Mouse (Mus musculus) myocyte (in vitro differentiated cells): ENCODE measurements around the gene Tesmin. TPM values are rescaled to one million over a fixed set of nuclear protein-coding genes. Genes with fewer than 3 reads are reported as not detected.

Experiments
- H3K27me3 ChIP-seq: one replicate; pipeline ENCODE4 v1.6.1; 2011; ENCODE audit not compliant: control insufficient read depth, insufficient read depth, insufficient read length
- H3K36me3 ChIP-seq: one replicate; pipeline ENCODE4 v1.6.1; 2011; ENCODE audit not compliant: control insufficient read depth, insufficient read depth
- H3K4me2 ChIP-seq: one replicate; pipeline ENCODE4 v1.6.1; 2011; ENCODE audit warnings: low read depth, control low read depth
- H3K4me3 ChIP-seq: one replicate; pipeline ENCODE4 v1.5.1; 2011; ENCODE audit warnings: mild to moderate bottlenecking, control low read depth, moderate library complexity
- H3K79me2 ChIP-seq: one replicate; pipeline ENCODE4 v1.6.1; 2011; ENCODE audit not compliant: control insufficient read depth, insufficient read depth
- H3ac ChIP-seq: one replicate; pipeline ENCODE4 v1.6.1; 2011; ENCODE audit not compliant: control insufficient read depth, insufficient read length
- CEBPB ChIP-seq: IDR thresholded peaks from 2 replicates; pipeline ENCODE4 v1.6.1; 2011; ENCODE audit warnings: mild to moderate bottlenecking, moderate library complexity; ENCODE audit not compliant: poor library complexity, insufficient read depth, severe bottlenecking
- E2F4 ChIP-seq: IDR thresholded peaks from one replicate; pipeline ENCODE4 v1.6.1; 2011; ENCODE audit warnings: mild to moderate bottlenecking, control low read depth, moderate library complexity; ENCODE audit not compliant: insufficient read depth
- MAX ChIP-seq: IDR thresholded peaks from one replicate; pipeline ENCODE4 v1.6.1; 2011; ENCODE audit warnings: low read depth, mild to moderate bottlenecking, control low read depth
- MYOD1 ChIP-seq, 3 experiments: IDR thresholded peaks; one replicate each; pipeline ENCODE4 v1.6.1; 2011; ENCODE audit warnings: control low read depth in 2 of 3, low read depth in 2 of 3, mild to moderate bottlenecking in 2 of 3, moderate library complexity in 1 of 3; ENCODE audit not compliant: insufficient read length in 2 of 3, control insufficient read depth in 1 of 3
- MYOG ChIP-seq, 3 experiments: IDR thresholded peaks; one replicate each; pipeline ENCODE4 v1.6.1; 2011; ENCODE audit warnings: control low read depth in 2 of 3, low read depth in 2 of 3, mild to moderate bottlenecking in 2 of 3; ENCODE audit not compliant: insufficient read length in 2 of 3, control insufficient read depth in 1 of 3, insufficient read depth in 1 of 3
- POLR2A ChIP-seq: IDR thresholded peaks from one replicate; pipeline ENCODE4 v1.6.1; 2011; ENCODE audit warnings: low read depth, mild to moderate bottlenecking, control low read depth, moderate library complexity; ENCODE audit not compliant: insufficient read length
- POLR2AphosphoS2 ChIP-seq: IDR thresholded peaks from one replicate; pipeline ENCODE4 v1.6.1; 2011; ENCODE audit warnings: low read depth, control low read depth; ENCODE audit not compliant: insufficient read length
- REST ChIP-seq: IDR thresholded peaks from one replicate; pipeline ENCODE4 v1.6.1; 2011; ENCODE audit warnings: mild to moderate bottlenecking, control low read depth, moderate library complexity; ENCODE audit not compliant: insufficient read depth, insufficient read length
- SRF ChIP-seq: IDR thresholded peaks from one replicate; pipeline ENCODE4 v1.6.1; 2011; ENCODE audit warnings: low read depth; ENCODE audit not compliant: control insufficient read depth, insufficient read length
- TCF12 ChIP-seq: IDR thresholded peaks from one replicate; pipeline ENCODE4 v1.6.1; 2011; ENCODE audit warnings: mild to moderate bottlenecking, control low read depth; ENCODE audit not compliant: poor library complexity, insufficient read depth, severe bottlenecking
- TCF3 ChIP-seq: IDR thresholded peaks from one replicate; pipeline ENCODE4 v1.6.1; 2011; ENCODE audit warnings: low read depth, control low read depth; ENCODE audit not compliant: insufficient read length
- USF1 ChIP-seq: IDR thresholded peaks from one replicate; pipeline ENCODE4 v1.6.1; 2011; ENCODE audit warnings: low read depth, mild to moderate bottlenecking, control low read depth, moderate library complexity
- polyA plus RNA-seq: library from polyadenylated mRNA; unstranded; fragments of >200 nt; fragmentation: generic; extraction: Trizol; gene quantifications from one replicate; pipeline ENCODE4 v1.2.1, GENCODE M21; 2012; ENCODE audit warnings: missing spikeins

Tesmin gene
- polyA plus RNA-seq, 1 experiment = 0.19 TPM

DNA sequence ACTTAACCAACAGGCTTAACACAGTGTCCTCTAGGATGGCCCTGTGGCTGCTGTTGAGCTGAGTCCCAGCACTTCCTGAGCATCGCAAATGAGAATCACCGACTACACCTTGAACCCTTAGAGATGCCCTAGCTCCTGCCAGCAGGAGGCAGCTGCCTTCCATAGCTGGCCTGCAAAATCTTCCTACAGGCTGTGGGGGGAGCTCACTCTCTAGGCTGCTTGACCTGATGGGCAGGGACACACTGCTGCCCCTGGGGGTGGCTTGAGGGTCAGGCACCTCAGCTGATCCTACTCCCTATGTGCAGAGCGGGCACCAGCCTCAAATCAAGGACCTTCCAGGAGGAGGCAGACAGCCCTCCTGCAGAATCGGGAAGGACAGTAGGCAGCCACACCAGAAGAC is 31.0 kb upstream of the Tesmin start:
- H3K79me2 ChIP-seq = no peaks in the 10 kb centered on the region
- no peak overlapping the region for H3ac ChIP-seq
- H3K4me2 ChIP-seq = no peak overlapping the region
- H3K27me3 ChIP-seq = no peaks in the 10 kb centered on the region
- no peak overlapping the region for H3K4me3 ChIP-seq
- H3K36me3 ChIP-seq = peaks cover 5% of the 10 kb centered on the region
- TF ChIP-seq MYOG (IDR thresholded peaks at IDR 0.05; ENCODE audit: control insufficient read depth in 1 of 3, insufficient read depth in 1 of 3, insufficient read length in 2 of 3, low read depth in 2 of 3) (no peak), TCF12 (no peak), E2F4 (no peak), REST (no peak), POLR2AphosphoS2 (no peak), CEBPB (no peak), MAX (no peak), USF1 (no peak)

DNA sequence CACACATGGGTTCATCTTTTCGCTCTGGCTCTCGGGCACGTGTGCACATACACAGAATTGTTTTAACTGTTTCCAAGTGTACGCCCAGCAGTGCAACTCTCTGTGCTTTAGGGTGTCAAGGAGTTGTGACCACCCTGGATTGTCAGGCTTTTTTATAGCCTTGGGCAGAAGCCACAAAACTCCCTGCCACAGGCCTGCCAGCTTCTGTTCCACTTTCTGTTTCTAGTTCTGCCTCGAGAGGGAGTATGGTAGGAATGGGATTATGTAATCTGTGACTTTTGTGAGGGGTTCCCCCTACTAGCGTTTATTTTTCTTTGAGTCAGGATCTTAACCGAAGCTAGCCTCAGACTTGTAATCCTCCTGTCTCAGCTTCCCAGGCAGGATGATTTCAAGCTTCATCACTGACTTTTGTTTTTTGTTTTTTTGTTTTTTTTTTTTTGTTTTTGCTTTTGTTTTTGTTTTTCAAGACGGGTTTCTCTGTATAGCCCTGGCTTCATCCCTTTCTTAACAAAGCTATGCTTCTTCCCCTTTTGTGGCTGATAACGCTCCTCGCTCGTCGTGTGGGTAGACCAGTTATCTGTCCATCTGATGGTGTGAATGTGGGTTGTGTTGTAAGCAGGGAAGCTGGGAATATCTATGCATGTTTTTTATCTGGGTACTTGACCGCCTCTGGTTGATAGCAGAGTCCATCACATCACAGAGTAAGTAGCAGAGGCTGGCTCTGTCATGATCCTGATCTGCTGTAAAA is 28.6 kb upstream of the Tesmin start:
- Histone ChIP-seq H3K4me3 (no peak overlapping the region), H3K27me3 (no peaks in the 10 kb centered on the region), H3ac (no peak overlapping the region), H3K36me3 (peaks cover 5% of the 10 kb centered on the region), H3K79me2 (no peaks in the 10 kb centered on the region), H3K4me2 (no peak overlapping the region)
- TF ChIP-seq POLR2A (no peak), SRF (no peak), TCF12 (no peak), REST (no peak), CEBPB (no peak), MAX (no peak), POLR2AphosphoS2 (no peak), MYOD1 (IDR thresholded peaks at IDR 0.05; ENCODE audit: control insufficient read depth in 1 of 3, insufficient read length in 2 of 3, low read depth in 2 of 3) (no peak), TCF3 (no peak), USF1 (no peak), E2F4 (no peak), MYOG (IDR thresholded peaks at IDR 0.05; ENCODE audit: control insufficient read depth in 1 of 3, insufficient read depth in 1 of 3, insufficient read length in 2 of 3, low read depth in 2 of 3) (no peak)

DNA sequence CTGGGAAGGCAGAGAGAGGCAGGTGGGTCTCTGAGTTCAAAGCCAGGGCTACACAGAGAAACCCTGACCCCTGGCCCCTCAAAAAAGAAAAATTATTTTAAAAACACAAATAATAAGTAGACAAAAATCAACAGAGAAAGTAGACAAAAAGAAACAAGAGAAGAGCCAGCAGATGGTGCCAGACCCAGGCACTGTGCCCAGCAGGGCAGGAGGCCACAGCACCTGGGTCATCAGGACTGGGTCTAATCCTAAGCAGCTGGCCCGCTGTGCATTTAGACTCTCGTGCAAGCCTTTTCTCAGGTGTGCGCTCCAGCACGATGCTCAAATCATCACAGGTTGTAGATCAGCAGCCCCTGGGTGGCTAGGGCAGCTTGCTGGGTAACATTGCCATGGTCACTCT is 25.1 kb upstream of the Tesmin start:
- Histone ChIP-seq H3K4me3 (no peak overlapping the region), H3K4me2 (no peak overlapping the region), H3K79me2 (no peaks in the 10 kb centered on the region), H3K36me3 (peaks cover 4% of the 10 kb centered on the region), H3ac (no peak overlapping the region), H3K27me3 (no peaks in the 10 kb centered on the region)
- no peak for TF ChIP-seq MYOG (IDR thresholded peaks at IDR 0.05; ENCODE audit: control insufficient read depth in 1 of 3, insufficient read depth in 1 of 3, insufficient read length in 2 of 3, low read depth in 2 of 3)

DNA sequence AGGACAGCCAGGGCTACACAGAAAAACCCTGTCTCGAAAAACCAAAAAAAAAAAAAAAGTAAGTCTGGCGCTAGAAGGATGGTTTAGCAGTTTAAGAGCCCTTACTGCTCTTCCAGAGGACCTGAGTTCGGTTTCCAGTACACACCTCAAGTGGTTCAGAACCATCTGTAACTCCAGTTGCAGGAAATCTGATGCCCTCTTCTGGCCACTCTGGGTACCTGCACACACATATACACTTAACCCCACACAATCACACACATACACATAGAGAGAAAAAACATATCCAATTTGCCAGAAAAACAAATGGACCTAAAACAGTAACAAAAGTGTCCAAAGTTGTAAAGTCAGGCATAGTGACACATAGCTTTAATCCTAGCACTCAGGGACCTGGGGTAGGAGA is 23.6 kb upstream of the Tesmin start:
- Histone ChIP-seq H3K79me2 (no peaks in the 10 kb centered on the region), H3K27me3 (no peaks in the 10 kb centered on the region), H3K4me3 (no peak overlapping the region), H3K36me3 (peaks cover 4% of the 10 kb centered on the region), H3K4me2 (no peak overlapping the region), H3ac (no peak overlapping the region)
- TF ChIP-seq SRF (no peak), MAX (no peak), TCF12 (no peak), CEBPB (no peak), MYOD1 (IDR thresholded peaks at IDR 0.05; ENCODE audit: control insufficient read depth in 1 of 3, insufficient read length in 2 of 3, low read depth in 2 of 3) (no peak), E2F4 (no peak), MYOG (IDR thresholded peaks at IDR 0.05; ENCODE audit: control insufficient read depth in 1 of 3, insufficient read depth in 1 of 3, insufficient read length in 2 of 3, low read depth in 2 of 3) (no peak), USF1 (no peak), REST (no peak), TCF3 (no peak), POLR2AphosphoS2 (no peak), POLR2A (no peak)

DNA sequence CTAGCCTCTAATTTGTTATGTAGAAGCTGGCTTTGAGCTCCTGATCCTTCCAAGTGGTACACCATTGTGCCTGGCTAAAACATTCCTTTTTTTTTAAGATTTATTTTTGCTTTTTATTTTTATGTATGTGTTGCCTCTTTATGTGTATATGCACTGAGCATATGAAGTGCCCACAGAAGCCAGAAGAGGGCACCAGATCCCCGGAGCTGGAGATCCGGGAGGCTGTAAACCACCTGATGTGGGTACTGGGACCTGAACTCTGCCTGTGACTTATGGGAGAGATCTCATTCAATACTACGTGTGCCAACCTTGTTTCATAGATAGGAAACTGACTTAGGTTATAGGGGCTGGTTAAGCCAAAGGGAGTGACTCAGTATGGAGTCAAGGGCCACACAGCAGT is 20.4 kb upstream of the Tesmin start:
- Histone ChIP-seq H3K79me2 (no peaks in the 10 kb centered on the region), H3K4me2 (no peak overlapping the region), H3K36me3 (peaks cover 7% of the 10 kb centered on the region), H3K27me3 (no peaks in the 10 kb centered on the region), H3ac (no peak overlapping the region), H3K4me3 (no peak overlapping the region)
- no peak for TF ChIP-seq REST
- TF ChIP-seq POLR2AphosphoS2 = no peak
- no peak for TF ChIP-seq E2F4
- no peak for TF ChIP-seq TCF3
- TF ChIP-seq POLR2A = no peak
- no peak for TF ChIP-seq MAX
- TF ChIP-seq MYOG (IDR thresholded peaks at IDR 0.05; ENCODE audit: control insufficient read depth in 1 of 3, insufficient read depth in 1 of 3, insufficient read length in 2 of 3, low read depth in 2 of 3) = no peak
- no peak for TF ChIP-seq SRF
- no peak for TF ChIP-seq MYOD1 (IDR thresholded peaks at IDR 0.05; ENCODE audit: control insufficient read depth in 1 of 3, insufficient read length in 2 of 3, low read depth in 2 of 3)
- no peak for TF ChIP-seq TCF12
- no peak for TF ChIP-seq USF1
- no peak for TF ChIP-seq CEBPB
